Mouse (Mus musculus): Measurements from ENCODE around the gene Mrps18a.

DNA sequence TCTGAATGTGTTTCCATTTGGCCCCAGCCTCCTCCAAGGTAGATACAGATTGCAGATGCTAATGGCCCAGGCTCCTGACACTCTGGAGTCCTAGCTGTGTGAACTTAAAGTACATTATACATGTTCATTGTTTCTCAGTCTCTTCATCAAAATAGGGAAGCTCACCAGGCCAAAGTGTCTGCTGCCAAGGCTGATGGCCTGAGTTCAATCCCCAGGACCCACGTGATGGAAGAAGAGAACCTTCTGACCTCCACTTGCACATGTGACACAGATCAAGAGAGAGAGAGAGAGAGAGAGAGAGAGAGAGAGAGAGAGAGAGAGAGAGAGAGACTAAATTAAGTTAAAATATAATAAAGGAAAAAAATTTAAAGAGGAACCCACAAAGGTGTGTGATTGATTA is 19.4 kb upstream of the Mrps18a start:
- no peak for TF ChIP-seq GATA1 (IDR thresholded peaks at IDR 0.05; ENCODE audit: low read length)
- no peak for TF ChIP-seq TAL1 (IDR thresholded peaks at IDR 0.05; ENCODE audit: low read length)
